Mouse (Mus musculus): ENCODE measurements around the gene Zfp131. TPM values are rescaled to one million over a fixed set of nuclear protein-coding genes. Genes with fewer than 3 reads are reported as not detected.
A peak's percentile ranks its signal among the peaks of the same experiment; 100 is the strongest.

The Zfp131 gene
- polyA plus RNA-seq, 1 experiment from 2014 or later, result 42.3 TPM

DNA sequence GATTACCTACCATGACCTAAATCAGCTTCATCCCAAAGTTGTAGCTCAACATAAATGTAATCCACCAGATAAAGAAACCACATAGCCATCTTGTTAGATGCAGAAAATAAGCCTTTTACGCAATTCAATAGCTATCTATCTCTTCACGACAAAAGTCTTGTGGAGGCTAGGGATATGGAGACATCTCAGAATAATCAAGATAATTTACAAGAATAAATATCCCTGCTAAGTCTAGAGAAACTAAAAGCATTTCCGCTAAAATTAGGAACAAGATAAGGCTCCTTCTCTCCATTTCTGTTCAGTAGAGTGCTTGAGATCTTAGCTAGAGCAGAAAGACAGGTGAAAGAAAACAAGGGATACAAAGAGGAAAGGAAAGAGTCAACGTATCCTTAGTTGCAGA lies 43.8 kb downstream of the Zfp131 start:
- Histone ChIP-seq H3K9me3 (peaks cover 3% of the 10 kb centered on the region; the same call in 1 of the 2 replicates), H3K4me2 (replicated peaks) (no peak overlapping the region), H3K36me3 (no peaks in the 10 kb centered on the region), H3K9ac (no peak overlapping the region), H3K27ac (no peak overlapping the region), H3K4me1 (0 out of 2 replicates have a peak, but pooled peaks cover under 1% of the 10 kb centered on the region), H3K27me3 (no peaks in the 10 kb centered on the region), H3K4me3 (no peak overlapping the region)
- no peak for ATAC-seq (ENCODE audit: low FRiP score, low read depth)
- WGBS, result 90% methylated on average over 4 of the region's 4 CpGs

DNA sequence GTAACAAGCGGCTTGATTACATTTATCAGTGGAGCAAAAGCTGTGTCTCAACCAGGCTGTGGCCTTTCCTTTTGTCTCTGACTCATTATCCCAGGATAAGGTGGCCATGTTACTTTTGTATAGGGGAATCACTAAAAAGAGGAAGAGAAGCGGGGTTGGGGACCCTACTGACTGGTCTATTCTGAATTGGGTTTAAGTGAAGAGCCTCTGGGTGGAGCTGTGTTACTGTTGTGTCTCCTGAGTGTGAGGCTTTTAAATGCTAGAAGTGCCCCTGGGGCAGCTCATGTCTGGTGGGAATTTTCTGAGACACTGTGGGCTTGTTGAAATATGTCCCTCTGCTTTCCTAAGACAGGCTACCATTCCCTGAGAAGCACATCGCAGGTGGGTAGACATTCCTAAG lies 47.2 kb downstream of the Zfp131 start:
- WGBS, result 69% methylated on average over 3 of the region's 3 CpGs
- ATAC-seq (ENCODE audit: low FRiP score, low read depth), result no peak
- no peaks in the 10 kb centered on the region for H3K27me3 ChIP-seq
- H3K4me3 ChIP-seq, result no peak overlapping the region
- no peak overlapping the region for H3K27ac ChIP-seq
- H3K36me3 ChIP-seq, result no peaks in the 10 kb centered on the region
- no peak overlapping the region for H3K9ac ChIP-seq
- no peak overlapping the region for H3K4me2 ChIP-seq (replicated peaks)
- H3K9me3 ChIP-seq, result peaks cover 3% of the 10 kb centered on the region; the same call in 1 of the 2 replicates
- 0 out of 2 replicates have a peak, but pooled peaks cover 6% of the 10 kb centered on the region for H3K4me1 ChIP-seq

DNA sequence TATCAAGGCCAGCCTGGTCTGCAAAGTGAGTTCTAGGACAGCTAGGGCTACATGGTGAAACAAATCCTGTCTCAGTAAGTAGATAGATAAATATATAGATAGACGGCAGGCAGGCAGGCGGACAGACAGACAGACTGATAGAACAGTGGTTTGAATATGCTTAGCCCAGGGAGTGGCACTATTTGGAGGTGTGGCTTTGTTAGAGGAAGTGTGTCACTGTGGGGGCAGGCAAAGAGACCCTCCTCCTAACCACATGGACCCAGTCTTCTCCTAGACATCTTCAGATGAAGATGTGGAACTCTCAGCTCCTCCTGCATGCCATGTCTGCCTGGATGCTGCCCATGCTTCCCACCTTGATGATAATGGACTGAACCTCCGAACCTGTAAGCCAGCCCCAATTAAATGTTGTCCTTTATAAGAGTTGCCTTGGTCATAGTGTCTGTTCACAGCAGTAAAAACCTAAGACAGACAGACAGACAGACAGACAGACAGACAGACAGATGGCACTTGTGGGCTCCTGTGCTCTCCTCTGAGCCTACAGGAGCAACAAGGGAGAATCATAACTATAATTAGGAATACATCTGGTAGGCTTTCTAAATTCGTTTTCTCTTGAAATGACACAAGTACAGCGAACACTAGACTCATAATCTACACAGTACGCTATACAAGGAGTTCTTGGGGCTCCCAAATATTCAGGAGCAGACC lies 47.8 kb downstream of the Zfp131 start:
- Histone ChIP-seq H3K4me2 (replicated peaks) (no peak overlapping the region), H3K36me3 (no peaks in the 10 kb centered on the region), H3K27ac (no peak overlapping the region), H3K27me3 (no peaks in the 10 kb centered on the region), H3K4me3 (no peak overlapping the region), H3K4me1 (0 out of 2 replicates have a peak, but pooled peaks cover 6% of the 10 kb centered on the region), H3K9me3 (no peaks in the 10 kb centered on the region), H3K9ac (no peak overlapping the region)
- ATAC-seq (ENCODE audit: low FRiP score, low read depth), result no peak
- WGBS, result 86% methylated on average over 6 of the region's 6 CpGs

DNA sequence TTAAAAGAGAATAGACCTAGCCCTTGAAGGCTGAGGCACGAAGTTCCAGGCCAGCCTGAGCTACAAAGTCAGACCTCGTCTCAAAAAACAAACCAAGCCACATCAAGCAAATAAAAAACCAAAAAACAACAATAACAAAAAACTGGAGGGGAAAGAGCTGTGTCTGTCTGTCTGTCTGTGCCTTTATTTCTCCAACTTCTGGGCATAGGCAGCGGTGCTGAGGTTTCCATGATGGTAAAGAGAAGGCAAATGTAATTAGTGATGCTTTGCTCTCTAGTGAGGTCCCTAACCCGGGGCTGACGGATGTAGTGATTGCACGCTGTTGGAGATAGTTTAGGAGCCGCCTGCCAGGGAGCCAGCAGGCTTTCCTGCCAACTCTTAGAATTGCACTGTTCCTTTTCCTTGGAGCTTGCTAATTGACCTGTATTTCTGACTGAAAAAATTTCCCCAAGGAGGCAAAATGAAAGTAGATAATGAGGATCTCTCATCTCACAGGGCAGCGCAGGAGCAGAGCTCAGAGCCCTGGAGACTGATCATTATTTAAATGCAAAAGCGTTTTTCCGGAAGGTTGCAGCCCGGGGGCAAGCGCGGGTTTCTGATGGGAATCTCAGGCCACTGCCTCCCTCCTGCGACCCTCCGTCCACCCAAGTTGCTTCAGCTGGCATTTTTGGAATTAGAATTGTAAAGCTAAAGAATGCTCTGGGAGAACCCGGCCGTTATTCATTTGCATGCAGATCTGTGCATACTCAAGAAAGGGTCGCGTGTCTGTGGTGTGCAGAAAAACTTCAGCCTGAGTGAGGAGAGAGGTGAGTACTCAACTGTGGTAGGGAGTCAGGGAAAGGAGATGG lies 49.1 kb downstream of the Zfp131 start:
- H3K9ac ChIP-seq, result peak overlapping the region; percentile 45; the same call in 1 of the 2 replicates
- ATAC-seq (ENCODE audit: low FRiP score, low read depth), result no peak

DNA sequence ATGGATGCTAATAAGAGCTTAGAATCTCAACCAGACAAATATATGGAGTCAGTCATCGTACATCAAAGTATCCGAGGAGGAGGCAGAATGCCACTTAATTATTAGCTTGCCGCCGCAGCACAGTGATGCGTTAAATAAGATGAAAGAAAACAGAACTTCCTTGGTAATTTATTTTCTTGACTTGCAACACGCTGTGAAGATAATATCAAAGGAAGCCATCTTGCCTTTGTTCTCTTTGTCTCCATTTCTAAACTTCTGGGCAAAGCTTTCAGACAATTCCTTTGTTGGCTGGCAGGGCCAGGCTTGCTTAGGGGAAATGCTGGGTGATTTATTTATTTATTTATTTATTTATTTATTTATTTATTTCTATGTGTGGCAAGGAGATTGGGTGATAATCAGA lies 59.2 kb downstream of the Zfp131 start:
- H3K27ac ChIP-seq, result no peak overlapping the region
- no peak for ATAC-seq (ENCODE audit: low FRiP score, low read depth)
- H3K36me3 ChIP-seq, result no peaks in the 10 kb centered on the region
- H3K27me3 ChIP-seq, result no peaks in the 10 kb centered on the region
- H3K4me1 ChIP-seq, result no peaks in the 10 kb centered on the region
- H3K9me3 ChIP-seq, result no peaks in the 10 kb centered on the region
- 33% methylated on average over 6 of the region's 6 CpGs for WGBS
- H3K4me3 ChIP-seq, result no peak overlapping the region
- no peak overlapping the region for H3K9ac ChIP-seq
- H3K4me2 ChIP-seq (replicated peaks), result no peak overlapping the region

More for the DNA sequence above, 49.1 kb downstream of the Zfp131 start:
- no peaks in the 10 kb centered on the region for H3K9me3 ChIP-seq
- no peaks in the 10 kb centered on the region for H3K27me3 ChIP-seq
- 0 out of 2 replicates have a peak, but pooled peaks cover 6% of the 10 kb centered on the region for H3K4me1 ChIP-seq
- H3K4me2 ChIP-seq (replicated peaks), result peak overlapping the region; percentile 59
- H3K27ac ChIP-seq, result no peak overlapping the region
- H3K4me3 ChIP-seq, result peak overlapping the region; percentile 27
- 5% methylated on average over 19 of the region's 19 CpGs for WGBS
- H3K36me3 ChIP-seq, result no peaks in the 10 kb centered on the region

DNA sequence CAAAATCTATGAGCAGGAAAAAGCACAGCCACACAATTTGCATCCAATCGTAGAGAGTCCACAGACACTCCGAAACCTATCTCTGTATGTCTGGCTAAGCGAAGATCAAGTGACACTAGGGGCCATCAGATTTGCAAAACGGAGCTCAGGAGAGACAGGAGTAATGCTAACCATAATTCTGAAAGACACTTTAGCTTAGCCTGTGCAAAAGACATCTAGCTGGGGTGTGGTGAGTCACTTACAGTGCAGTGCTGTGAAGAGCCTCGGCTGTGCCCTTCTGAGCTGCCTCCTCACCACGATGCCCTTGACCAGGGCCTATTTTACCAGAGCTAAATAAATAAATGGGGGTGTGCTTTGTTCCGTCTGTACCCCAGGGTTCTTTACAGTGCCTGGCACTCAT lies 61.3 kb downstream of the Zfp131 start:
- no peak overlapping the region for H3K9ac ChIP-seq
- no peaks in the 10 kb centered on the region for H3K4me1 ChIP-seq
- H3K9me3 ChIP-seq, result no peaks in the 10 kb centered on the region
- H3K4me2 ChIP-seq (replicated peaks), result no peak overlapping the region
- ATAC-seq (ENCODE audit: low FRiP score, low read depth), result no peak
- WGBS, result 88% methylated on average over 7 of the region's 7 CpGs
- no peak overlapping the region for H3K4me3 ChIP-seq
- no peaks in the 10 kb centered on the region for H3K36me3 ChIP-seq
- no peaks in the 10 kb centered on the region for H3K27me3 ChIP-seq
- no peak overlapping the region for H3K27ac ChIP-seq

DNA sequence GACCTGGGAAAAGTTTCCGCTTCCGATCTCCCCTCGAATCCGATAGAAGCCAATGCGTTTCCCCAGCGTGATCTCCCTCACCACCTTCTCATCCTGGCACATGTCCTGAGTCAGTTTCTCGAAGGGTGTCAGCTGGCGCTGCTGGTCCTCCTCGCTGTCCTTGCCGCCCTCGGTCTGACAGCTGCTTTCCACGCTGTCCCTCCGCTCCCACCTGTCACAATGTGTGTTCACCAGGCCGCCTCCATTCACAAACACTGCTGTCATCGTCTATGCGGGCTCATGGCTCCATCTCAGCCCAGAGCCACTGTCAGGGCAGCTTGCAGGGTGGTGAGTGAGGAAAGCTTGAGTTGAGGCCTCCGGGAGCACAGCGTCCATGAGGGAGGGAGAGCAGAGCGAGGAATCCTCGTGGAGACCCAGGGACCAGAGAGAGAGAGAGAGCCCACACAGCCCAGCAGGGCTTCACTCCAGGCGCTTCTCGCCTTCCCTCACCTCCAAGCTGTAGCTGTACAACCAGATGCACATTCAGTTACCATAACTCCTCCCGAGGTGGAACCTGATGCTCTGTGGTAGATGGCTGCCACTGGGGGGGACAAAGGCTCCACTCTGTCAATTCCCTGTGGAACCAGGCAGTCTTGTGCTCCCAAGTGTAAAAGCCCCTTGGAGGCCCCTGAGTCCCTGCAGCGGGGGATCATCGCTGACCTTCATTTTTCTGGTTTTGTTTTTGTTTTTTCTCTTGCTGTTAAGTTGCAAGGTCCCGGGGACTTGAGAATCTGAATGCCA lies 62.9 kb downstream of the Zfp131 start:
- no peak overlapping the region for H3K9ac ChIP-seq
- no peaks in the 10 kb centered on the region for H3K4me1 ChIP-seq
- WGBS, result 69% methylated on average over 26 of the region's 26 CpGs

DNA sequence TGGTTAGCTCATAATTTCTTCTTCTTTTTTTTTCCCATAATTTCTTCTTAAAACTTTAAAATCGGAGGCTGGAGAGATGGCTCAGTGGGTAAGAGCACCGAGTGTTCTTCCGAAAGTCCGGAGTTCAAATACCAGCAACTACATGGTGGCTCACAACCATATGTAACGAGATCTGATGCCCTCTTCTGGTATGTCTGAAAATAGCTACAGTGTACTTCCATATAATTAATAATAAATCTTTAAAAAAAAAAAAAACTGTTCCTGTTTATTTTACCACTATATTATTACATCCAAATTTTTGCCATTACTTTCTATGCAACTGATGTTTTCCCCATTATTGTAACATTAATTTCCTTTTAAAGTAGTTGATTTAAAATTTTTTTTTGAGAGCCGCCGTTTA lies 66.1 kb downstream of the Zfp131 start:
- 86% methylated on average over 7 of the region's 7 CpGs for WGBS
- no peak for ATAC-seq (ENCODE audit: low FRiP score, low read depth)

More for the DNA sequence above, 62.9 kb downstream of the Zfp131 start:
- Histone ChIP-seq H3K4me2 (replicated peaks) (no peak overlapping the region), H3K27me3 (no peaks in the 10 kb centered on the region), H3K36me3 (no peaks in the 10 kb centered on the region), H3K9me3 (no peaks in the 10 kb centered on the region), H3K4me3 (no peak overlapping the region), H3K27ac (no peak overlapping the region; the same call in 1 of the 2 replicates)
- peak; percentile 44; the same call in 1 of the 2 replicates for ATAC-seq (ENCODE audit: low FRiP score, low read depth)

DNA sequence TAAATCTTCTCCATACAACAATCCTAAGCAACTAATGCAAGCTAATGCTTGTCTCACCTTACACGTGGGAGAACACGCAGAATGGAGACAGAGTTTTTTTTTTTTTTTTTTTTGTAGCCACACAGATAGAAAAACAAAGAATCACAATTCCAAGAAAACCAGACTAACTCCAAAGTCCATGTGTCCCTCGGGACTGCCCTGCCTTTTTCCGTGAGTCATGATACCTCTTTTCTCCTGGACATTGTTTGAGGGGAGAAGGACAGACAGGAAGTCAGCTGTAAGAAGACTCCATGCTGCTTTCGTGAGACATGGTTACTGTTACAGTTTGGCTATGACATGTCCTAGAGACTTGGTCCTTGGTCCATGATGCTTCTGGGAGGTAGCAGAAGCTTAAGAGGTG lies 67.3 kb downstream of the Zfp131 start:
- Histone ChIP-seq H3K27ac (no peak overlapping the region), H3K4me3 (no peak overlapping the region), H3K4me1 (no peaks in the 10 kb centered on the region), H3K36me3 (no peaks in the 10 kb centered on the region), H3K9me3 (no peaks in the 10 kb centered on the region), H3K4me2 (replicated peaks) (no peak overlapping the region), H3K27me3 (no peaks in the 10 kb centered on the region), H3K9ac (no peak overlapping the region)
- WGBS, result 83% methylated on average over 5 of the region's 5 CpGs
- no peak for ATAC-seq (ENCODE audit: low FRiP score, low read depth)

More for the DNA sequence above, 66.1 kb downstream of the Zfp131 start:
- H3K36me3 ChIP-seq, result no peaks in the 10 kb centered on the region
- H3K27me3 ChIP-seq, result no peaks in the 10 kb centered on the region
- H3K4me2 ChIP-seq (replicated peaks), result no peak overlapping the region
- no peak overlapping the region for H3K9ac ChIP-seq
- H3K9me3 ChIP-seq, result no peaks in the 10 kb centered on the region
- no peaks in the 10 kb centered on the region for H3K4me1 ChIP-seq
- no peak overlapping the region for H3K4me3 ChIP-seq
- no peak overlapping the region for H3K27ac ChIP-seq

DNA sequence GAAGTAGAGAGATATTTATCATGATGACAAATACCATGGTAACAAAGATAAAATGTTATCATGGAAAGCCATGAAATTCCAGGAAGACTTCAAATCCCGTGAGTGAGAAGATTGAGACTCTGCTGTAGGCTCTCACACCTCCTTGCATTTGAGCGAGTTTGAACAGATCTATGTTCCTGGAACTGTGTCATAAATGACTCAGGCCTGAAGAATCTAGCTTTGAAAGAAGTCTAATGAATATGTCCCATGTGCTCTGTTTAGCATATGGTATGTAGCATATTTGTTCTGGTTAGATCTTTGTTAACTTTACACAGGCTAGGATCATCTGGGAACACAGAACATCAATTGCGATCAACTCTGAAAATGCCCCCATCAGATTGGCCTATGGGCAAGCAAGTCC lies 68.2 kb downstream of the Zfp131 start:
- 88% methylated on average over 3 of the region's 3 CpGs for WGBS
- Histone ChIP-seq H3K4me3 (no peak overlapping the region), H3K36me3 (no peaks in the 10 kb centered on the region), H3K4me1 (no peaks in the 10 kb centered on the region), H3K9me3 (no peaks in the 10 kb centered on the region), H3K27ac (no peak overlapping the region), H3K4me2 (replicated peaks) (no peak overlapping the region), H3K27me3 (no peaks in the 10 kb centered on the region), H3K9ac (no peak overlapping the region)
- ATAC-seq (ENCODE audit: low FRiP score, low read depth), result no peak

DNA sequence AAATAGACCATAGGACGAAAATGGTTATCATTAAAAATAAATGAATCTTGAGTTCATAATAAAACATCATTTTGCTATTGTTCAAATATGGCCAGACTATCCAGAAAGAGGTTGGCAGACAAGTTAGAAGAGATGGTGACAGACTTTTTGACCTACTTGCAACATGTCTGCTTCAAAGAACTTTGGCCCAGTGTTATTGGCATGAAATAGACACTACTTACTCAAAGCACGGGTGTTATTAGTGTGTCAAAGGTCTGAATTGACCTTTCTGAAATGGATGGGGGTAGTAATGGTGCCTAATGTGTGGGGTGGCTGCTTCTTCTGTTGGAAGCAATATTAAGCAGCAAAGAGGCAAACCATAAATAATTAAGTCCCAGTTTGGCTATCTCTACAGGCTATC lies 74.6 kb downstream of the Zfp131 start:
- no peaks in the 10 kb centered on the region for H3K27me3 ChIP-seq
- 75% methylated on average over 2 of the region's 2 CpGs for WGBS
- 0 out of 2 replicates have a peak, but pooled peaks cover under 1% of the 10 kb centered on the region for H3K36me3 ChIP-seq
- H3K4me2 ChIP-seq (replicated peaks), result no peak overlapping the region
- ATAC-seq (ENCODE audit: low FRiP score, low read depth), result no peak
- no peak overlapping the region for H3K9ac ChIP-seq
- no peak overlapping the region for H3K27ac ChIP-seq
- H3K4me3 ChIP-seq, result no peak overlapping the region
- H3K9me3 ChIP-seq, result no peaks in the 10 kb centered on the region
- H3K4me1 ChIP-seq, result no peaks in the 10 kb centered on the region
